34 mouse cellular contexts compared by ENCODE assay signal in the genomic region with DNA sequence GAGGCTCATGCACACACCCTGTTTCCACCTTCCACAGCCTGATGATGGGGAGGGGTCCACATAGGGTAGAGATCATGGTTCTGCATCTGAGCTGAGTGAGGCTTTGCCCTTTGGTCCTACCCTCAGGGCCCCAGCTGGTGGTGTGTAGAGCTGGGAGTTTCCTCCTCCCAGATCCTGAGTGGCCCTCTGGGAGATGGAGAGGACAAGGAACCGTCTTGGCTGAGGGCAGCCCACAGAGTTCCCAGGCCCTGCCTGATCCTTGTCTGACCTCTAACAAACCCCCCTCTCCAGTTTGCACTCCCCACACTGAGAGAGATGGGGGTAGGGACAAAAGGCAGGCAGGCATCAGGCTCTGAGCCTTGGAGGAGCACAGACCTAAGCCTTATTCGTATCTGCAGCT. TPM values are rescaled to one million over a fixed set of nuclear protein-coding genes. Genes with fewer than 3 reads are reported as not detected.
DNase-seq lines count a peak whose midpoint lies in the region; ATAC-seq lines count a peak whose summit lies in the region.
"Had no signal": no experiment of that assay in that cellular context is flagged by ENCODE, and none has a peak within 500 bp of the region (broad histone marks: within the 10 kb centered on the region; RNA-seq: fewer than 3 reads in every experiment).

No protein-coding gene starts in this region.

- ATAC-seq in kidney, embryonic 15.5 days (replicated peaks; ENCODE audit: low FRiP score), result no peak
- ATAC-seq in midbrain, embryonic 11.5 days (ENCODE audit: low FRiP score), result 0 out of 2 replicates have a peak, but pooled peaks have one; percentile 7
- ATAC-seq: forebrain, embryonic 16.5 days; liver, embryonic 12.5 days; midbrain, embryonic 16.5 days had no signal

- WGBS in kidney, embryonic 15.5 days, result 55% methylated on average over 2 of the region's 2 CpGs
- WGBS in midbrain, embryonic 11.5 days, result 65% methylated on average over 2 of the region's 2 CpGs
- WGBS in midbrain, embryonic 10.5 days, result 67% methylated on average over 2 of the region's 2 CpGs

- H3K9ac ChIP-seq in kidney, embryonic 15.5 days, result no peak overlapping the region
- H3K9ac ChIP-seq in midbrain, embryonic 11.5 days (ENCODE audit: low read length), result no peak overlapping the region
- H3K9ac ChIP-seq: heart, embryonic 15.5 days; limb, embryonic 13.5 days; liver, embryonic 12.5 days; neural tube, embryonic 13.5 days had no signal

- no peaks in the 10 kb centered on the region for H3K9me3 ChIP-seq in kidney, embryonic 15.5 days (replicated peaks)
- no peaks in the 10 kb centered on the region for H3K9me3 ChIP-seq in midbrain, embryonic 11.5 days (ENCODE audit: control insufficient read depth, low read length)
- no peaks in the 10 kb centered on the region for H3K9me3 ChIP-seq in midbrain, embryonic 10.5 days (replicated peaks)
- H3K9me3 ChIP-seq: heart, embryonic 15.5 days; limb, embryonic 13.5 days; liver, embryonic 12.5 days; neural tube, embryonic 13.5 days had no signal

- no peak overlapping the region for H3K4me3 ChIP-seq in kidney, embryonic 15.5 days (replicated peaks)
- H3K4me3 ChIP-seq in midbrain, embryonic 11.5 days (ENCODE audit: low read depth, low read length), result no peak overlapping the region
- H3K4me3 ChIP-seq in midbrain, embryonic 10.5 days, result no peak overlapping the region
- H3K4me3 ChIP-seq: embryonic facial prominence, embryonic 10.5 days; heart, embryonic 15.5 days; limb, embryonic 13.5 days; liver, embryonic 12.5 days; myocyte; neural tube, embryonic 13.5 days had no signal

- H3K36me3 ChIP-seq in kidney, embryonic 15.5 days, result no peaks in the 10 kb centered on the region
- no peaks in the 10 kb centered on the region for H3K36me3 ChIP-seq in midbrain, embryonic 11.5 days (ENCODE audit: control insufficient read depth, insufficient read depth, low read length)
- H3K36me3 ChIP-seq in midbrain, embryonic 10.5 days, result no peaks in the 10 kb centered on the region
- H3K36me3 ChIP-seq: embryonic facial prominence, embryonic 10.5 days; heart, embryonic 15.5 days; limb, embryonic 13.5 days; liver, embryonic 12.5 days; neural tube, embryonic 13.5 days had no signal

- H3K4me1 ChIP-seq in kidney, embryonic 15.5 days, result peaks cover 31% of the 10 kb centered on the region
- no peaks in the 10 kb centered on the region; the same call in 1 of the 2 replicates for H3K4me1 ChIP-seq in midbrain, embryonic 11.5 days (ENCODE audit: control insufficient read depth, insufficient read depth, low read length)
- H3K4me1 ChIP-seq in midbrain, embryonic 10.5 days, result peaks cover 23% of the 10 kb centered on the region

- H3K4me2 ChIP-seq in kidney, embryonic 15.5 days, result no peak overlapping the region
- H3K4me2 ChIP-seq in midbrain, embryonic 11.5 days, result no peak overlapping the region
- H3K4me2 ChIP-seq: heart, embryonic 15.5 days; limb, embryonic 13.5 days; liver, embryonic 12.5 days; neural tube, embryonic 13.5 days had no signal

- DNase-seq in gastrocnemius, postnatal 25 days, result peak; percentile 44
- DNase-seq in gastrocnemius, postnatal 4 days (ENCODE audit: low spot score in 2 of 2), result no peak
- DNase-seq in kidney, adult 18-20 months, result no peak
- DNase-seq in midbrain, embryonic 11.5 days (ENCODE audit: low spot score, missing footprints), result no peak
- DNase-seq in midbrain, embryonic 10.5 days (ENCODE audit: low spot score), result no peak
- peak; percentile 36 for DNase-seq in lung, postnatal 25 days (ENCODE audit: low spot score)
- DNase-seq in urinary bladder, postnatal 36 days (ENCODE audit: low spot score in 2 of 2), result no peak
- DNase-seq: adrenal gland, postnatal 36 days; cerebellum, adult 11-12 months; cerebellum, postnatal 10 days; kidney, adult 8-10 months; kidney, postnatal 36 days; retina, postnatal 1 day; right cerebral cortex, postnatal 25 days; spleen, adult 18-20 months; thymus, adult 2 months; thymus, postnatal 4 days had no signal

- 0 out of 2 replicates have a peak overlapping the region, but pooled peaks have one; percentile 14 for H3K27ac ChIP-seq in kidney, embryonic 15.5 days
- H3K27ac ChIP-seq in midbrain, embryonic 11.5 days (ENCODE audit: low read depth, low read length), result no peak overlapping the region
- H3K27ac ChIP-seq in midbrain, embryonic 10.5 days (replicated peaks), result no peak overlapping the region
- H3K27ac ChIP-seq: embryonic facial prominence, embryonic 10.5 days; heart, embryonic 15.5 days; limb, embryonic 13.5 days; liver, embryonic 12.5 days; neural tube, embryonic 13.5 days had no signal

- H3K27me3 ChIP-seq in kidney, embryonic 15.5 days, result peaks cover 36% of the 10 kb centered on the region
- H3K27me3 ChIP-seq in midbrain, embryonic 11.5 days (ENCODE audit: control insufficient read depth, insufficient read depth, low read length), result peaks cover 26% of the 10 kb centered on the region
- peaks cover 69% of the 10 kb centered on the region for H3K27me3 ChIP-seq in midbrain, embryonic 10.5 days (ENCODE audit: low read depth, poor library complexity, severe bottlenecking)

RNA-seq across cellular contexts. Expression of gene Kbtbd13, which starts 2.9 kb away (rescaled TPM):
- total RNA-seq in gastrocnemius, postnatal 25 days (2021), result 10 to 100 TPM; 10.3 to 11.6 TPM
- total RNA-seq in gastrocnemius, postnatal 4 days (2021), result 10 to 100 TPM; 10.2 to 10.6 TPM
- 2.2 TPM in 2 replicates for polyA plus RNA-seq in kidney, embryonic 15.5 days (2015; fragmentation: Nextera tagmentation; extraction: Ambion mirVana)
- 0.16 and 0.36 TPM in 2 replicates for polyA plus RNA-seq in midbrain, embryonic 11.5 days (2014; fragmentation: Nextera tagmentation; extraction: Ambion mirVana)
- polyA plus RNA-seq in midbrain, embryonic 10.5 days (2016; fragmentation: Nextera tagmentation; extraction: Ambion mirVana), result 0.61 and 0.81 TPM in 2 replicates
- total RNA-seq: megakaryocyte-erythroid progenitor cell, adult 5-6 weeks had no signal
- polyA plus RNA-seq: hindbrain, embryonic 11.5 days had no signal

RNA-seq across cellular contexts. Expression of gene Rasl12, which starts 3.9 kb away (rescaled TPM):
- 1 to 10 TPM; 3.1 to 4.4 TPM for total RNA-seq in gastrocnemius, postnatal 25 days (2021)
- 1 to 10 TPM; 8.7 to 9.2 TPM for total RNA-seq in gastrocnemius, postnatal 4 days (2021)
- 13.4 and 16.1 TPM in 2 replicates for polyA plus RNA-seq in kidney, embryonic 15.5 days (2015; fragmentation: Nextera tagmentation; extraction: Ambion mirVana)
- 5.6 and 5.9 TPM in 2 replicates for polyA plus RNA-seq in midbrain, embryonic 11.5 days (2014; fragmentation: Nextera tagmentation; extraction: Ambion mirVana)
- 6.7 TPM in 2 replicates for polyA plus RNA-seq in midbrain, embryonic 10.5 days (2016; fragmentation: Nextera tagmentation; extraction: Ambion mirVana)
- total RNA-seq: granulocyte monocyte progenitor cell, adult 5-6 weeks; megakaryocyte-erythroid progenitor cell, adult 5-6 weeks had no signal

RNA-seq across cellular contexts. Expression of gene Slc51b, which starts 28.4 kb away (rescaled TPM):
- not detected for total RNA-seq in gastrocnemius, postnatal 25 days (2021)
- not detected for total RNA-seq in gastrocnemius, postnatal 4 days (2021)
- 3.1 and 4.3 TPM in 2 replicates for polyA plus RNA-seq in kidney, embryonic 15.5 days (2015; fragmentation: Nextera tagmentation; extraction: Ambion mirVana)
- polyA plus RNA-seq in midbrain, embryonic 11.5 days (2014; fragmentation: Nextera tagmentation; extraction: Ambion mirVana), result not detected in 2 replicates
- not detected in 2 replicates for polyA plus RNA-seq in midbrain, embryonic 10.5 days (2016; fragmentation: Nextera tagmentation; extraction: Ambion mirVana)
- total RNA-seq: adrenal gland, adult 18-20 months; adrenal gland, postnatal 36 days; ES-E14; granulocyte monocyte progenitor cell, adult 5-6 weeks; layer of hippocampus, adult 8-10 months; left cerebral cortex, postnatal 14 days; megakaryocyte-erythroid progenitor cell, adult 5-6 weeks had no signal
- polyA plus RNA-seq: cortical plate, adult 2 months; embryonic facial prominence, embryonic 10.5 days; forebrain, embryonic 16.5 days; heart, embryonic 15.5 days; hindbrain, embryonic 11.5 days; limb, embryonic 13.5 days; liver, embryonic 12.5 days; midbrain, embryonic 16.5 days; myocyte; neural tube, embryonic 13.5 days had no signal

RNA-seq across cellular contexts. Expression of gene Ubap1l, which starts 33.5 kb away (rescaled TPM):
- total RNA-seq in gastrocnemius, postnatal 25 days (2021), result under 1 TPM; 0.20 to 0.64 TPM
- total RNA-seq in gastrocnemius, postnatal 4 days (2021), result under 1 TPM; 0.44 to 0.66 TPM
- 0.14 and 0.31 TPM in 2 replicates for polyA plus RNA-seq in kidney, embryonic 15.5 days (2015; fragmentation: Nextera tagmentation; extraction: Ambion mirVana)
- 0.27 and 0.37 TPM in 2 replicates for polyA plus RNA-seq in midbrain, embryonic 11.5 days (2014; fragmentation: Nextera tagmentation; extraction: Ambion mirVana)
- polyA plus RNA-seq in midbrain, embryonic 10.5 days (2016; fragmentation: Nextera tagmentation; extraction: Ambion mirVana), result 0.29 and 0.36 TPM in 2 replicates
- total RNA-seq: granulocyte monocyte progenitor cell, adult 5-6 weeks had no signal
- polyA plus RNA-seq: liver, embryonic 12.5 days had no signal

RNA-seq across cellular contexts. Expression of gene Mtfmt, which starts 41.2 kb away (rescaled TPM):
- total RNA-seq in gastrocnemius, postnatal 25 days (2021), result 1 to 10 TPM; 5.0 to 5.3 TPM
- 10 to 100 TPM in 1 of 2 experiments, 1 to 10 TPM in 1; 9.5 to 10.3 TPM for total RNA-seq in gastrocnemius, postnatal 4 days (2021)
- polyA plus RNA-seq in kidney, embryonic 15.5 days (2015; fragmentation: Nextera tagmentation; extraction: Ambion mirVana), result 21.1 and 25.3 TPM in 2 replicates
- polyA plus RNA-seq in midbrain, embryonic 11.5 days (2014; fragmentation: Nextera tagmentation; extraction: Ambion mirVana), result 18.3 and 18.7 TPM in 2 replicates
- 19.2 and 21.9 TPM in 2 replicates for polyA plus RNA-seq in midbrain, embryonic 10.5 days (2016; fragmentation: Nextera tagmentation; extraction: Ambion mirVana)

Comparison
In these comparisons a context has a peak if more than half of its experiments do, and no peak if none do; other contexts are left out.
1. DNase-seq: peak in gastrocnemius, postnatal 25 days (single experiment) and lung, postnatal 25 days (single experiment); none in gastrocnemius, postnatal 4 days (0 of 2), kidney, adult 18-20 months (single experiment), midbrain, embryonic 11.5 days (single experiment), midbrain, embryonic 10.5 days (single experiment) and urinary bladder, postnatal 36 days (0 of 2).